Mouse (Mus musculus) liver, embryonic 13.5 days (tissue): Measurements from ENCODE around the gene Psmb9. TPM values are rescaled to one million over a fixed set of nuclear protein-coding genes. Genes with fewer than 3 reads are reported as not detected.

ENCODE experiments used
- ATAC-seq: fragments of 200-750 bp; cut with Nextera tagmentation; 2 replicates; pipeline ENCODE4 v1.8.0; 2017; ENCODE audit warnings: low read depth, mild to moderate bottlenecking, moderate number of reproducible peaks, moderate library complexity
- DNase-seq: peaks from one replicate; pipeline ENCODE4 v3.0.0; 2022
- H3K27ac ChIP-seq: fragments of 300-500 bp; sonication (generic); 2 replicates; pipeline ENCODE4 v1.5.1; 2015; ENCODE audit warnings: moderate library complexity, mild to moderate bottlenecking, inconsistent platforms
- H3K27me3 ChIP-seq: fragments of 300-500 bp; sonication (generic); 2 replicates; pipeline ENCODE4 v1.6.1; 2015; ENCODE audit warnings: mild to moderate bottlenecking, inconsistent platforms
- H3K36me3 ChIP-seq: fragments of 300-500 bp; sonication (generic); 2 replicates; pipeline ENCODE4 v1.6.1; 2015; ENCODE audit warnings: mild to moderate bottlenecking, inconsistent platforms
- H3K4me1 ChIP-seq: fragments of 300-500 bp; sonication (generic); replicated peaks from 2 replicates; pipeline ENCODE4 v1.6.1; 2015; ENCODE audit warnings: inconsistent platforms
- H3K4me2 ChIP-seq: fragments of 300-500 bp; sonication (generic); 2 replicates; pipeline ENCODE4 v1.6.1; 2015; ENCODE audit warnings: inconsistent platforms, mild to moderate bottlenecking, moderate library complexity
- H3K4me3 ChIP-seq: fragments of 300-500 bp; sonication (generic); replicated peaks from 2 replicates; pipeline ENCODE4 v1.5.1; 2015; ENCODE audit warnings: mild to moderate bottlenecking, inconsistent platforms
- H3K9ac ChIP-seq: fragments of 300-500 bp; sonication (generic); 2 replicates; pipeline ENCODE4 v1.6.1; 2015; ENCODE audit warnings: mild to moderate bottlenecking, inconsistent platforms
- H3K9me3 ChIP-seq: fragments of 300-500 bp; sonication (generic); replicated peaks from 2 replicates; pipeline ENCODE4 v1.6.1; 2016; ENCODE audit warnings: inconsistent platforms
- WGBS: fragments of 180-500 bp; shearing (Covaris S2); methylation state at CpG from one replicate; pipeline ENCODE4 v1.1.7; 2015; ENCODE audit not compliant: insufficient replicate concordance; 5-methylcytosine and 5-hydroxymethylcytosine counted together
- polyA plus RNA-seq: library from polyadenylated mRNA; unstranded; fragments of >200 nt; fragmentation: Nextera tagmentation; extraction: Ambion mirVana; gene quantifications from 2 replicates; pipeline ENCODE4 v1.2.1, GENCODE M21; 2015

Psmb9 gene
- polyA plus RNA-seq, 1 experiment from 2014 or later: 6.6 TPM

GRCm38 (mm10) chr17:34217986-34218385 lies 30.4 kb upstream of the Psmb9 start:
- no peak overlapping the region for H3K4me3 ChIP-seq
- ATAC-seq (no peak), DNase-seq (no peak)

GRCm38 (mm10) chr17:34217216-34217928 lies 29.8 kb upstream of the Psmb9 start:
- H3K4me3 ChIP-seq: no peak overlapping the region
- no peak for ATAC-seq
- peaks cover 8% of the 10 kb centered on the region; the same call in 1 of the 2 replicates for H3K9me3 ChIP-seq
- H3K9ac ChIP-seq: no peak overlapping the region
- no peak overlapping the region for H3K4me2 ChIP-seq
- 0 out of 2 replicates have a peak, but pooled peaks cover 5% of the 10 kb centered on the region for H3K4me1 ChIP-seq
- H3K27ac ChIP-seq: no peak overlapping the region
- peaks cover 11% of the 10 kb centered on the region; the same call in 1 of the 2 replicates for H3K27me3 ChIP-seq
- H3K36me3 ChIP-seq: no peaks in the 10 kb centered on the region
- WGBS: 66% methylated on average over 8 of the region's 8 CpGs
- no peak for DNase-seq

More at GRCm38 (mm10) chr17:34217986-34218385, 30.4 kb upstream of the Psmb9 start:
- Histone ChIP-seq H3K9me3 (peaks cover 8% of the 10 kb centered on the region; the same call in 1 of the 2 replicates), H3K36me3 (no peaks in the 10 kb centered on the region), H3K4me1 (0 out of 2 replicates have a peak, but pooled peaks cover 5% of the 10 kb centered on the region), H3K9ac (no peak overlapping the region), H3K27me3 (peaks cover 9% of the 10 kb centered on the region; the same call in 1 of the 2 replicates), H3K27ac (no peak overlapping the region), H3K4me2 (no peak overlapping the region)
- WGBS: 74% methylated on average over 5 of the region's 5 CpGs

DNA sequence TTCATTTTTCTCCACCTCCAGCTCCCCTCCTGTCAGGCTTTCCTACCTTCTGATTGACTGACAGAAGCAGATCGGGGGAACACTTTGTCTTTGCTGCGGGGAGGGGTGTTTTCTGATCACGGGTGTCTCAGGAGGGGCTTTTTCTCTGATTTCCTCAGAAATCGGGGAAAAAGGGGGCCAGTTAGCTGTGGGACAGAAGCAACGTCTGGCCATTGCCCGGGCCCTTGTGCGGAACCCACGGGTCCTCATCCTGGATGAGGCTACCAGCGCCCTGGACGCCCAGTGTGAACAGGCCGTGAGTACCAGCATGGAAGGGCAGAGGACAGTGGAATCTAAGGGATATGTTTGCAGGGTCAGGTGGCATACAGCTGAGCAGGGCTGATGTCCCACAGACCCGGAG lies 27.6 kb upstream of the Psmb9 start:
- no peak overlapping the region for H3K4me3 ChIP-seq
- peaks cover 25% of the 10 kb centered on the region for H3K4me1 ChIP-seq
- 74% methylated on average over 12 of the region's 12 CpGs for WGBS
- DNase-seq (no peak), ATAC-seq (no peak)
- no peaks in the 10 kb centered on the region for H3K36me3 ChIP-seq
- no peak overlapping the region for H3K9ac ChIP-seq
- peaks cover 8% of the 10 kb centered on the region; the same call in 1 of the 2 replicates for H3K9me3 ChIP-seq
- no peak overlapping the region for H3K27ac ChIP-seq
- peaks cover 20% of the 10 kb centered on the region for H3K27me3 ChIP-seq
- H3K4me2 ChIP-seq: no peak overlapping the region

GRCm38 (mm10) chr17:34213936-34214335 lies 26.4 kb upstream of the Psmb9 start:
- no peak for DNase-seq
- no peak for ATAC-seq
- H3K4me3 ChIP-seq: no peak overlapping the region
- WGBS: 72% methylated on average over 21 of the region's 21 CpGs
- no peak overlapping the region for H3K9ac ChIP-seq
- peaks cover 20% of the 10 kb centered on the region for H3K27me3 ChIP-seq
- H3K4me1 ChIP-seq: peaks cover 26% of the 10 kb centered on the region
- no peak overlapping the region for H3K4me2 ChIP-seq
- H3K27ac ChIP-seq: no peak overlapping the region
- H3K36me3 ChIP-seq: no peaks in the 10 kb centered on the region
- H3K9me3 ChIP-seq: peaks cover 9% of the 10 kb centered on the region; the same call in 1 of the 2 replicates

DNA sequence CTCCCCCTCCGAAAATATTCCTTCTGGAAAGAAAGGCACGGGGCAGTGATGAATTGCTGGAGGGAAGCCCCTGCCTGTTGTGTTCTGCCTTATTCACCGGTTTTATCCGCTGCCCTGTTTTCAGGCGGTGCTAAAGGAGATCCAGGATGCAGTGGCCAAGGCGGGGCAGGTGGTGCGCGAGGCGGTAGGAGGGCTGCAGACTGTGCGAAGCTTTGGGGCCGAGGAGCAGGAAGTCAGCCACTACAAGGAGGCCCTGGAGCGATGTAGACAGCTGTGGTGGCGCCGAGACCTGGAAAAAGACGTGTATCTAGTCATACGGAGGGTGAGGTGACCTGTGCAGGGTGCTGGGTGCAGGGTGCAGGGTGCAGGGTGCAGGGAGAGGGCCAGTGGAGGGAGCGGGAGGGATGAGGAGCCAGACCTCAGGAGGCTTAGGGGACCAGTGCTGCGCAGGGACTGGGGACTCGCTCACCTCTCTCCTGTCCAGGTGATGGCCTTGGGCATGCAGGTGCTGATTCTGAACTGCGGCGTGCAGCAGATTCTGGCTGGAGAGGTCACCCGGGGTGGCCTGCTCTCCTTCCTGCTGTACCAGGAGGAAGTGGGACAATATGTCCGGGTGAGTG lies 24.3 kb upstream of the Psmb9 start:
- no peak overlapping the region for H3K4me2 ChIP-seq
- no peak overlapping the region for H3K9ac ChIP-seq
- H3K27ac ChIP-seq: no peak overlapping the region
- WGBS: 27% methylated on average over 23 of the region's 23 CpGs
- ATAC-seq (no peak), DNase-seq (no peak)
- H3K27me3 ChIP-seq: peaks cover 20% of the 10 kb centered on the region
- H3K36me3 ChIP-seq: no peaks in the 10 kb centered on the region
- peaks cover 20% of the 10 kb centered on the region for H3K4me1 ChIP-seq
- H3K4me3 ChIP-seq: no peak overlapping the region
- H3K9me3 ChIP-seq: 0 out of 2 replicates have a peak, but pooled peaks cover 4% of the 10 kb centered on the region

DNA sequence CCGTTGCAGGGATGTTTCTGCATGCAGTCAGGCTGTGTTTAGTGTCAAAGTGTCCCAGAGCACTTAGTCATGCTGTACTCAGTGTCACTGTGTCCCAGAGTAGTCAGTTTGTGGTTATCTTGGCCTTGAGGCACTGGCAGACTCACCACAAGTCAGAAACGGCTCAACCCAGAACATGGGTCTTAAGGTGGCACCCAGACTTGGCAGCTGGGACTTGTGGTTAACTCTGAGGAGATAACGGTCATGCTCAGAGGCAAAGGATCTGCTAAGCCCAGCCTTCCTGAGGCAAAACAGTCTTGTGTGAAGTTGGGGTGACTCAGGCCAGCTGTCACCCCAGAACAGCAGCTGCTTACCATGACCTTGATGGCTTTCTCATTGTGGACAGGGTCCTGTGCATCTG lies 23.0 kb upstream of the Psmb9 start:
- Histone ChIP-seq H3K4me2 (no peak overlapping the region), H3K9ac (no peak overlapping the region), H3K4me1 (peaks cover 29% of the 10 kb centered on the region), H3K27ac (peak overlapping the region; percentile 69), H3K4me3 (no peak overlapping the region), H3K9me3 (0 out of 2 replicates have a peak, but pooled peaks cover 4% of the 10 kb centered on the region), H3K36me3 (no peaks in the 10 kb centered on the region), H3K27me3 (peaks cover 20% of the 10 kb centered on the region)
- 10% methylated on average over 3 of the region's 3 CpGs for WGBS
- ATAC-seq (peak; percentile 84), DNase-seq (peak; percentile 39)

GRCm38 (mm10) chr17:34209680-34210079 lies 22.1 kb upstream of the Psmb9 start:
- Histone ChIP-seq H3K27me3 (peaks cover 20% of the 10 kb centered on the region), H3K27ac (no peak overlapping the region; the same call in 1 of the 2 replicates), H3K4me1 (peaks cover 37% of the 10 kb centered on the region), H3K9ac (no peak overlapping the region), H3K9me3 (0 out of 2 replicates have a peak, but pooled peaks cover 4% of the 10 kb centered on the region), H3K36me3 (no peaks in the 10 kb centered on the region), H3K4me2 (no peak overlapping the region), H3K4me3 (no peak overlapping the region)
- no peak for ATAC-seq
- WGBS: 55% methylated on average over 3 of the region's 3 CpGs
- no peak for DNase-seq

DNA sequence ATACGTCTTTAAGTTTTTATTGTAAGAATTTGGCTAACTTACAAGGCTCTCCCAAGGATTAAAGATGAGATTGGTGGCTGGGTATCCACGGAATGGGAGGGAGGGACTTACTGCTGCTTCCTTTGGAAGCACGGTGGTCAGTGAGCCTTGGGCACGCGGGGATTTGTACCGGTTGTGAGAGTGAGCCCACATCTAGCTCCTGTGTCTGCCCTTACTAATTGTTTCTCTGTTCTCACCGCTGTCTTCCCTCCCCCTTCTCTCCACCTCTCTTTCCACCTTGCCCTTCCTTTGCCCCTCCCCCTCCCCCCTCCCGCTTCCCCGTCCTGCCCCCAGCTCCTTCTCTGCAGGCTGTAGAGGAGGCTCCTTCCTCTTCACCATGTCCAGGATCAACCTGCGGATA lies 20.9 kb upstream of the Psmb9 start:
- ATAC-seq (no peak), DNase-seq (no peak)
- no peak overlapping the region for H3K9ac ChIP-seq
- peaks cover 13% of the 10 kb centered on the region for H3K27me3 ChIP-seq
- H3K36me3 ChIP-seq: no peaks in the 10 kb centered on the region
- H3K4me2 ChIP-seq: no peak overlapping the region
- H3K9me3 ChIP-seq: 0 out of 2 replicates have a peak, but pooled peaks cover 4% of the 10 kb centered on the region
- H3K4me3 ChIP-seq: no peak overlapping the region
- 30% methylated on average over 10 of the region's 10 CpGs for WGBS
- H3K27ac ChIP-seq: no peak overlapping the region
- peaks cover 43% of the 10 kb centered on the region for H3K4me1 ChIP-seq

GRCm38 (mm10) chr17:34207866-34208265 lies 20.3 kb upstream of the Psmb9 start:
- Histone ChIP-seq H3K4me1 (peaks cover 43% of the 10 kb centered on the region), H3K4me3 (no peak overlapping the region), H3K4me2 (no peak overlapping the region), H3K9me3 (0 out of 2 replicates have a peak, but pooled peaks cover 4% of the 10 kb centered on the region), H3K27ac (no peak overlapping the region), H3K36me3 (no peaks in the 10 kb centered on the region), H3K27me3 (peaks cover 10% of the 10 kb centered on the region), H3K9ac (no peak overlapping the region)
- 87% methylated on average over 9 of the region's 9 CpGs for WGBS
- DNase-seq (no peak), ATAC-seq (no peak)

DNA sequence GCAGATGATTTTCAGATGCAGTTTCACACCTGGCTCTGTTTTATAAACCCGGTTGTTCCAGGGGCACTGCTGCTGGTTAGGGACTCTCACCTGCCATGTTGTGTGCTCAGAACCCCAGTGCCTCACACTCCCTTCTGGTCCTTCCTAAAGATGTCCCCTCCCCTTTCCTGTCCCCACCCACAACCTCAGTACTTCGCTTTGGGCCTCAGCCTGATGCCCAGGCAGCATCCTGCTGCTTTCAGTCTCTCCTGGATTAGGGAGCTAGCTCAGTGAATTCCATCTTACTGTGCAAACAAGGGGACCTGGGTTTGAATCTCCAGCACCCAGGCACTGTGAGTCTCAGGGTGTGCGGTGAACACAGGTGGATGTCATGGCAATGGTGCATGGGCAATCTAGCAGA lies 19.9 kb upstream of the Psmb9 start:
- Histone ChIP-seq H3K4me2 (no peak overlapping the region), H3K4me1 (peaks cover 43% of the 10 kb centered on the region), H3K27me3 (peaks cover 8% of the 10 kb centered on the region), H3K9ac (no peak overlapping the region), H3K27ac (no peak overlapping the region), H3K4me3 (no peak overlapping the region), H3K9me3 (0 out of 2 replicates have a peak, but pooled peaks cover 4% of the 10 kb centered on the region), H3K36me3 (no peaks in the 10 kb centered on the region)
- DNase-seq: no peak
- ATAC-seq: no peak
- 44% methylated on average over 3 of the region's 3 CpGs for WGBS

DNA sequence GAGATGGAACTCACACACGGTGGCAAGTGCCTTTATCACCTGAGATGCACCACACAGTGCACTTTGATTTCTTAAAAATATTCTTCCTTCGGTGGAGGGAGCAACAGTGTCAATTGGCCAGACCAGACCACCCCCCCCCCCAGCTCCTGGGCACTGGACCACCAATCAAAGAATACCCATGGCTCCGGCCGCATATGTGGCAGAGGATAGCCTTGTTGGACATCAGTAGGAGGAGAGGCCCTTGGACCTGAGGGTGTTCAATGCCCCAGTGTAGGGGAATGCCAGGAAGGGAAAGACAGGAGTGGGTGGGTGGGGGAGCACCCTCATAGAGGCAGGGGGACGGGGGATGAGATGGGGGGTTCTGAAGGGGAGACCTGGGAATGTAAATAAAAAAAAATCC lies 19.2 kb upstream of the Psmb9 start:
- H3K9ac ChIP-seq: no peak overlapping the region
- H3K4me1 ChIP-seq: peaks cover 38% of the 10 kb centered on the region
- 0 out of 2 replicates have a peak, but pooled peaks cover 4% of the 10 kb centered on the region for H3K9me3 ChIP-seq
- H3K36me3 ChIP-seq: no peaks in the 10 kb centered on the region
- no peak overlapping the region for H3K27ac ChIP-seq
- peaks cover 4% of the 10 kb centered on the region for H3K27me3 ChIP-seq
- H3K4me3 ChIP-seq: no peak overlapping the region
- WGBS: 71% methylated on average over 5 of the region's 5 CpGs
- no peak for DNase-seq
- no peak for ATAC-seq
- no peak overlapping the region for H3K4me2 ChIP-seq
